Mouse (Mus musculus): Measurements from ENCODE around the gene Kel.

DNA sequence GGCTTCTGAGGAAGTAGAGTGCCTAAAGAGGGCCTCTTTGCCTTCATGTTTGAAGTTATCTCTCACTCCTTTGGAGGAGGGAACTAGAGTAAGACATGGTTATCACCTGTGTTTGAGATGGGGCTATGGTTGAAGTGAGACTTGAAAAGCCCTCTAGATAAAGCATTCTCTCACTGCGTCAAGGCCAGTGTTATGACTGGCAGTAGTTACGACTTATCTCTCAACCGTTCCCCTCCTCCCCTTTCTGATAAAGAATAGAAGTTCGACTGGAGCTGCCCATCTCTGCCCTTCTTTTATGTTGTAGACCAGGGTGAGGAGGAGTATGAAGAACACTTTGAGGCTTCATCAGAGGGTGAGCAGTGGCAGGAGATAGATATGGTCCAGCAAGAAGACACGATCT lies 19.2 kb downstream of the Kel start:
- TF ChIP-seq CTCF (IDR thresholded peaks at IDR 0.05; ENCODE audit: control insufficient read depth, insufficient read depth, insufficient read length) (no peak), USF1 (IDR thresholded peaks at IDR 0.05; ENCODE audit: low read depth) (no peak), MYOG (IDR thresholded peaks at IDR 0.05; ENCODE audit: control insufficient read depth, extremely low read depth, insufficient read length) (no peak), MYOD1 (IDR thresholded peaks at IDR 0.05; ENCODE audit: control insufficient read depth, insufficient read length, low read depth) (no peak)

Data from C2C12 (cell line).